Mouse (Mus musculus): ENCODE measurements around the gene Slc39a11. TPM values are rescaled to one million over a fixed set of nuclear protein-coding genes. Genes with fewer than 3 reads are reported as not detected.
A peak's percentile ranks its signal among the peaks of the same experiment; 100 is the strongest.

Gene Slc39a11
- polyA plus RNA-seq, 1 experiment from 2014 or later: 37.1 TPM

GRCm38 (mm10) chr11:113652516-113652915 lies 2.6 kb upstream of the Slc39a11 start:
- no peak overlapping the region for H3K27ac ChIP-seq
- H3K4me1 ChIP-seq: peaks cover 17% of the 10 kb centered on the region
- H3K4me3 ChIP-seq (replicated peaks): no peak overlapping the region
- ATAC-seq (ENCODE audit: insufficient read depth, low FRiP score, low read depth): no peak
- no peak overlapping the region for H3K4me2 ChIP-seq
- peaks cover 48% of the 10 kb centered on the region for H3K36me3 ChIP-seq
- 89% methylated on average over 6 of the region's 6 CpGs for WGBS
- H3K9me3 ChIP-seq: no peaks in the 10 kb centered on the region
- no peak overlapping the region for H3K9ac ChIP-seq
- no peaks in the 10 kb centered on the region for H3K27me3 ChIP-seq (replicated peaks)

GRCm38 (mm10) chr11:113651907-113652273 lies 2.0 kb upstream of the Slc39a11 start:
- H3K9ac ChIP-seq: no peak overlapping the region
- H3K4me2 ChIP-seq: peak overlapping the region; percentile 17; the same call in 1 of the 2 replicates
- peak overlapping the region; percentile 59 for H3K27ac ChIP-seq
- 49% methylated on average over 8 of the region's 8 CpGs for WGBS
- no peak for ATAC-seq (ENCODE audit: insufficient read depth, low FRiP score, low read depth)
- no peak overlapping the region for H3K4me3 ChIP-seq (replicated peaks)
- H3K4me1 ChIP-seq: peaks cover 17% of the 10 kb centered on the region
- H3K27me3 ChIP-seq (replicated peaks): no peaks in the 10 kb centered on the region
- no peaks in the 10 kb centered on the region for H3K9me3 ChIP-seq
- H3K36me3 ChIP-seq: peaks cover 43% of the 10 kb centered on the region

- ATAC-seq (ENCODE audit: insufficient read depth, low FRiP score, low read depth): no peak
- peak overlapping the region; percentile 17; the same call in 1 of the 2 replicates for H3K4me2 ChIP-seq
- H3K27me3 ChIP-seq (replicated peaks): no peaks in the 10 kb centered on the region
- H3K4me1 ChIP-seq: peaks cover 17% of the 10 kb centered on the region
- H3K4me3 ChIP-seq (replicated peaks): no peak overlapping the region
- H3K9me3 ChIP-seq: no peaks in the 10 kb centered on the region
- WGBS: 60% methylated on average over 22 of the region's 22 CpGs
- H3K36me3 ChIP-seq: peaks cover 38% of the 10 kb centered on the region
- peak overlapping the region; percentile 59 for H3K27ac ChIP-seq
- H3K9ac ChIP-seq: no peak overlapping the region
These were observed 1.5 kb upstream of the Slc39a11 start for GRCm38 (mm10) chr11:113651206-113651906.

- peaks cover 17% of the 10 kb centered on the region for H3K4me1 ChIP-seq
- peak within 1 kb of the TSS; percentile 90 for H3K9ac ChIP-seq
- peaks cover 13% of the 10 kb centered on the region for H3K36me3 ChIP-seq
- WGBS: 42% methylated on average over 26 of the region's 26 CpGs
- no peak for ATAC-seq (ENCODE audit: insufficient read depth, low FRiP score, low read depth)
- peak within 1 kb of the TSS; percentile 97 for H3K4me3 ChIP-seq (replicated peaks)
- H3K9me3 ChIP-seq: no peaks in the 10 kb centered on the region
- H3K4me2 ChIP-seq: peak within 1 kb of the TSS; percentile 75
- H3K27ac ChIP-seq: peak within 1 kb of the TSS; percentile 87
- H3K27me3 ChIP-seq (replicated peaks): no peaks in the 10 kb centered on the region
These were observed 1.1 kb downstream of the Slc39a11 start, which contains the start of gene Cog1 for GRCm38 (mm10) chr11:113648690-113649352. TSS of gene Cog1 (plus strand) at chr11:113649169.

GRCm38 (mm10) chr11:113648152-113648551 lies 1.7 kb downstream of the Slc39a11 start:
- H3K4me2 ChIP-seq: peak overlapping the region; percentile 35
- no peak overlapping the region; the same call in 1 of the 2 replicates for H3K4me3 ChIP-seq (replicated peaks)
- H3K9me3 ChIP-seq: no peaks in the 10 kb centered on the region
- no peaks in the 10 kb centered on the region for H3K27me3 ChIP-seq (replicated peaks)
- WGBS: 3% methylated on average over 15 of the region's 15 CpGs
- ATAC-seq (ENCODE audit: insufficient read depth, low FRiP score, low read depth): no peak; the same call in 1 of the 2 replicates
- peaks cover 17% of the 10 kb centered on the region for H3K4me1 ChIP-seq
- H3K9ac ChIP-seq: no peak overlapping the region
- no peak overlapping the region for H3K27ac ChIP-seq
- peaks cover 7% of the 10 kb centered on the region; the same call in 1 of the 2 replicates for H3K36me3 ChIP-seq

GRCm38 (mm10) chr11:113645181-113645580 lies 4.7 kb downstream of the Slc39a11 start:
- Histone ChIP-seq H3K4me3 (replicated peaks) (no peak overlapping the region), H3K36me3 (no peaks in the 10 kb centered on the region), H3K27ac (no peak overlapping the region), H3K4me2 (no peak overlapping the region), H3K9ac (no peak overlapping the region), H3K4me1 (peaks cover 5% of the 10 kb centered on the region), H3K27me3 (replicated peaks) (no peaks in the 10 kb centered on the region), H3K9me3 (no peaks in the 10 kb centered on the region)
- 82% methylated on average over 3 of the region's 3 CpGs for WGBS
- ATAC-seq (ENCODE audit: insufficient read depth, low FRiP score, low read depth): no peak

GRCm38 (mm10) chr11:113638680-113639079 lies 11.2 kb downstream of the Slc39a11 start:
- no peak overlapping the region for H3K27ac ChIP-seq
- no peak overlapping the region for H3K4me3 ChIP-seq (replicated peaks)
- no peaks in the 10 kb centered on the region for H3K4me1 ChIP-seq
- ATAC-seq (ENCODE audit: insufficient read depth, low FRiP score, low read depth): no peak
- WGBS: 92% methylated on average over 12 of the region's 12 CpGs
- no peak overlapping the region for H3K4me2 ChIP-seq
- H3K27me3 ChIP-seq (replicated peaks): no peaks in the 10 kb centered on the region
- no peaks in the 10 kb centered on the region for H3K9me3 ChIP-seq
- no peaks in the 10 kb centered on the region for H3K36me3 ChIP-seq
- H3K9ac ChIP-seq: no peak overlapping the region

GRCm38 (mm10) chr11:113634699-113635121 lies 15.2 kb downstream of the Slc39a11 start:
- H3K9me3 ChIP-seq: no peaks in the 10 kb centered on the region
- no peak overlapping the region for H3K4me2 ChIP-seq
- no peak overlapping the region for H3K9ac ChIP-seq
- no peak overlapping the region for H3K27ac ChIP-seq
- H3K4me3 ChIP-seq (replicated peaks): no peak overlapping the region
- 78% methylated on average over 10 of the region's 10 CpGs for WGBS
- H3K4me1 ChIP-seq: no peaks in the 10 kb centered on the region
- H3K36me3 ChIP-seq: no peaks in the 10 kb centered on the region
- H3K27me3 ChIP-seq (replicated peaks): no peaks in the 10 kb centered on the region
- ATAC-seq (ENCODE audit: insufficient read depth, low FRiP score, low read depth): no peak

- Histone ChIP-seq H3K4me2 (no peak overlapping the region), H3K4me1 (no peaks in the 10 kb centered on the region), H3K27ac (no peak overlapping the region), H3K36me3 (no peaks in the 10 kb centered on the region), H3K27me3 (replicated peaks) (no peaks in the 10 kb centered on the region), H3K9me3 (no peaks in the 10 kb centered on the region), H3K9ac (no peak overlapping the region), H3K4me3 (replicated peaks) (no peak overlapping the region)
- no peak for ATAC-seq (ENCODE audit: insufficient read depth, low FRiP score, low read depth)
- WGBS: 86% methylated on average over 5 of the region's 5 CpGs
These were observed 16.5 kb downstream of the Slc39a11 start for GRCm38 (mm10) chr11:113633398-113633797.

GRCm38 (mm10) chr11:113632303-113632702 lies 17.6 kb downstream of the Slc39a11 start:
- no peaks in the 10 kb centered on the region for H3K4me1 ChIP-seq
- ATAC-seq (ENCODE audit: insufficient read depth, low FRiP score, low read depth): 0 out of 2 replicates have a peak, but pooled peaks have one; percentile 12
- 61% methylated on average over 7 of the region's 7 CpGs for WGBS
- no peaks in the 10 kb centered on the region for H3K36me3 ChIP-seq
- peak overlapping the region; percentile 36 for H3K4me2 ChIP-seq
- no peaks in the 10 kb centered on the region for H3K27me3 ChIP-seq (replicated peaks)
- no peak overlapping the region for H3K9ac ChIP-seq
- no peak overlapping the region for H3K4me3 ChIP-seq (replicated peaks)
- H3K9me3 ChIP-seq: no peaks in the 10 kb centered on the region
- H3K27ac ChIP-seq: peak overlapping the region; percentile 52; the same call in 1 of the 2 replicates

GRCm38 (mm10) chr11:113631862-113632261 lies 18.0 kb downstream of the Slc39a11 start:
- peak; percentile 61 for ATAC-seq (ENCODE audit: insufficient read depth, low FRiP score, low read depth)
- H3K9ac ChIP-seq: no peak overlapping the region
- WGBS: 56% methylated on average over 8 of the region's 8 CpGs
- peak overlapping the region; percentile 36 for H3K4me2 ChIP-seq
- H3K36me3 ChIP-seq: no peaks in the 10 kb centered on the region
- no peaks in the 10 kb centered on the region for H3K27me3 ChIP-seq (replicated peaks)
- H3K4me1 ChIP-seq: no peaks in the 10 kb centered on the region
- no peak overlapping the region for H3K4me3 ChIP-seq (replicated peaks)
- peak overlapping the region; percentile 52; the same call in 1 of the 2 replicates for H3K27ac ChIP-seq
- H3K9me3 ChIP-seq: no peaks in the 10 kb centered on the region

- no peaks in the 10 kb centered on the region for H3K27me3 ChIP-seq (replicated peaks)
- H3K4me1 ChIP-seq: no peaks in the 10 kb centered on the region
- no peaks in the 10 kb centered on the region for H3K9me3 ChIP-seq
- peak overlapping the region; percentile 52; the same call in 1 of the 2 replicates for H3K27ac ChIP-seq
- H3K4me3 ChIP-seq (replicated peaks): no peak overlapping the region
- H3K9ac ChIP-seq: no peak overlapping the region
- H3K4me2 ChIP-seq: peak overlapping the region; percentile 37
- WGBS: 58% methylated on average over 8 of the region's 8 CpGs
- no peak for ATAC-seq (ENCODE audit: insufficient read depth, low FRiP score, low read depth)
- no peaks in the 10 kb centered on the region for H3K36me3 ChIP-seq
These were observed 18.6 kb downstream of the Slc39a11 start for GRCm38 (mm10) chr11:113631302-113631701.

Measured in stomach, embryonic 15.5 days (tissue).